Mouse (Mus musculus) stomach, postnatal 0 days (tissue): ENCODE results near the gene Colgalt2.

Experiments
- CTCF ChIP-seq: IDR thresholded peaks from 2 replicates; pipeline ENCODE4 v1.5.1; 2016; ENCODE audit warnings: antibody characterized with exemption, low read depth, mild to moderate bottlenecking, moderate library complexity
- EP300 ChIP-seq: optimal IDR thresholded peaks from 2 replicates; pipeline ENCODE3; 2016; ENCODE audit warnings: antibody characterized with exemption

DNA sequence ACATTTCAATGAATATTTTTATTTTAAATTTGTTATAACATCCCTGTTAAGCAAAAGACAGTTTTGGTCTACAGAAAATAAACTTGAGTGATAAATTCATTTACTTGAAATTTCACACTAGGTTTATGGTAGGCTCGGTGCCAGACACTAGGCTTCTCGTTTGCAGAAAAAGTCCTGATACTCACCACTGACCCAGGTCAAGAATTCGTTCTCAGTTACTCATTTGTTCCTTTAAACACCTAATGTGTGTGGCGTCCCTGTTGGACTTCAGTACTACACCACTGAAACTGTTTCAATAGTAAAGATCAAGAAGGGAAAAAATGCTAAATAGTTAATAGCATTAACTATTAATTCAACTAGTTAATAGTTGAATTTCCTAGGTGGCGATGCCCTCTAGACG, 46.3 kb downstream of the Colgalt2 start:
- TF ChIP-seq CTCF (no peak), EP300 (no peak)
